Mouse (Mus musculus) spleen, adult 2 months (tissue): ENCODE data around the gene Kif13a. TPM values are rescaled to one million over a fixed set of nuclear protein-coding genes. Genes with fewer than 3 reads are reported as not detected.

ENCODE experiments used
- DNase-seq, 2 experiments: peaks; one replicate each; pipeline versions ENCODE4 v3.0.0 to v3.0.0-alpha.2; 2012 to 2021; ENCODE audit warnings: low spot score in 2 of 2, low read depth in 1 of 2
- H3K27ac ChIP-seq: fragments of 200-500 bp; 2 replicates; pipeline ENCODE4 v1.5.1; 2012; ENCODE audit warnings: low read length, inconsistent platforms; ENCODE audit not compliant: insufficient read depth
- H3K27me3 ChIP-seq: fragments of 200-500 bp; 2 replicates; pipeline ENCODE4 v1.6.1; 2012; ENCODE audit warnings: mild to moderate bottlenecking, moderate library complexity, low read length, inconsistent platforms; ENCODE audit not compliant: control insufficient read depth, insufficient read depth
- H3K36me3 ChIP-seq: fragments of 200-500 bp; 2 replicates; pipeline ENCODE4 v1.6.1; 2012; ENCODE audit warnings: mild to moderate bottlenecking, low read length, inconsistent platforms; ENCODE audit not compliant: control insufficient read depth, insufficient read depth
- H3K4me1 ChIP-seq: fragments of 200-500 bp; 2 replicates; pipeline ENCODE4 v1.6.1; 2011; ENCODE audit warnings: inconsistent platforms; ENCODE audit not compliant: control insufficient read depth, insufficient read depth, insufficient read length
- H3K4me3 ChIP-seq: fragments of 200-500 bp; 2 replicates; pipeline ENCODE4 v1.5.1; 2011; ENCODE audit warnings: mild to moderate bottlenecking, inconsistent platforms; ENCODE audit not compliant: insufficient read depth, insufficient read length; ENCODE audit errors: extremely low read depth
- CTCF ChIP-seq: fragments of 200-500 bp; IDR thresholded peaks from 2 replicates; pipeline ENCODE4 v1.5.1; 2011; ENCODE audit warnings: mild to moderate bottlenecking, inconsistent platforms; ENCODE audit not compliant: insufficient read depth, insufficient read length, insufficient replicate concordance; ENCODE audit errors: extremely low read depth
- POLR2A ChIP-seq: fragments of 200-500 bp; IDR thresholded peaks from 2 replicates; pipeline ENCODE4 v1.6.1; 2011; ENCODE audit warnings: low read depth, low read length, inconsistent platforms
- WGBS: fragments of 180-500 bp; shearing (Covaris S2); methylation state at CpG from one replicate; pipeline ENCODE4 v1.1.7; 2018; 5-methylcytosine and 5-hydroxymethylcytosine counted together
- polyA plus RNA-seq: library from polyadenylated mRNA; depleted of rRNA; stranded (reverse); fragments of >200 nt; gene quantifications from 2 replicates; pipeline ENCODE4 v1.2.3, GENCODE M21; 2012

Gene Kif13a
- polyA plus RNA-seq, 1 experiment, result 5.6 TPM

GRCm38 (mm10) chr13:46872194-46872593 is 57.5 kb downstream of the Kif13a start:
- H3K27ac ChIP-seq, result no peak overlapping the region
- no peak overlapping the region for H3K4me3 ChIP-seq
- H3K27me3 ChIP-seq, result no peaks in the 10 kb centered on the region
- no peak for DNase-seq
- 82% methylated on average over 6 of the region's 6 CpGs for WGBS
- no peaks in the 10 kb centered on the region for H3K4me1 ChIP-seq
- H3K36me3 ChIP-seq, result no peaks in the 10 kb centered on the region
- no peak for TF ChIP-seq CTCF
- TF ChIP-seq POLR2A, result no peak

- H3K4me1 ChIP-seq, result no peaks in the 10 kb centered on the region
- no peaks in the 10 kb centered on the region for H3K27me3 ChIP-seq
- 93% methylated on average over 13 of the region's 13 CpGs for WGBS
- no peak for DNase-seq
- TF ChIP-seq CTCF (no peak), POLR2A (no peak)
- H3K4me3 ChIP-seq, result no peak overlapping the region
- H3K27ac ChIP-seq, result no peak overlapping the region
- H3K36me3 ChIP-seq, result no peaks in the 10 kb centered on the region
These were observed 60.2 kb downstream of the Kif13a start for GRCm38 (mm10) chr13:46869464-46869863.

- no peak overlapping the region for H3K4me3 ChIP-seq
- no peak for DNase-seq
- no peaks in the 10 kb centered on the region for H3K27me3 ChIP-seq
- no peak overlapping the region for H3K27ac ChIP-seq
- 59% methylated on average over 3 of the region's 3 CpGs for WGBS
- H3K4me1 ChIP-seq, result no peaks in the 10 kb centered on the region
- TF ChIP-seq POLR2A, result no peak
- no peak for TF ChIP-seq CTCF
- H3K36me3 ChIP-seq, result no peaks in the 10 kb centered on the region
These were observed 66.4 kb downstream of the Kif13a start for GRCm38 (mm10) chr13:46863169-46863748.

- no peak for TF ChIP-seq CTCF
- no peak for TF ChIP-seq POLR2A
- Histone ChIP-seq H3K27me3 (no peaks in the 10 kb centered on the region), H3K4me1 (no peaks in the 10 kb centered on the region)
These were observed 69.8 kb downstream of the Kif13a start for GRCm38 (mm10) chr13:46859876-46860275.

GRCm38 (mm10) chr13:46859173-46859572 is 70.5 kb downstream of the Kif13a start:
- Histone ChIP-seq H3K27ac (no peak overlapping the region), H3K4me3 (no peak overlapping the region), H3K27me3 (no peaks in the 10 kb centered on the region), H3K4me1 (no peaks in the 10 kb centered on the region), H3K36me3 (no peaks in the 10 kb centered on the region)
- no peak for TF ChIP-seq POLR2A
- TF ChIP-seq CTCF, result no peak
- no peak for DNase-seq
- 88% methylated on average over 2 of the region's 2 CpGs for WGBS

More at GRCm38 (mm10) chr13:46859876-46860275, 69.8 kb downstream of the Kif13a start:
- no peak for DNase-seq
- Histone ChIP-seq H3K4me3 (no peak overlapping the region), H3K36me3 (no peaks in the 10 kb centered on the region), H3K27ac (no peak overlapping the region)
- WGBS, result 92% methylated on average over 2 of the region's 2 CpGs

GRCm38 (mm10) chr13:46858835-46859152 is 70.9 kb downstream of the Kif13a start:
- Histone ChIP-seq H3K27ac (no peak overlapping the region), H3K4me1 (no peaks in the 10 kb centered on the region), H3K27me3 (no peaks in the 10 kb centered on the region), H3K36me3 (no peaks in the 10 kb centered on the region), H3K4me3 (no peak overlapping the region)
- TF ChIP-seq CTCF (no peak), POLR2A (no peak)
- DNase-seq, result no peak
- WGBS, result 88% methylated on average over 8 of the region's 8 CpGs

GRCm38 (mm10) chr13:46858143-46858834 is 71.4 kb downstream of the Kif13a start:
- Histone ChIP-seq H3K4me1 (no peaks in the 10 kb centered on the region), H3K36me3 (no peaks in the 10 kb centered on the region), H3K27me3 (no peaks in the 10 kb centered on the region), H3K27ac (no peak overlapping the region), H3K4me3 (no peak overlapping the region)
- DNase-seq, result no peak
- WGBS, result 89% methylated on average over 8 of the region's 8 CpGs
- TF ChIP-seq POLR2A, result no peak
- no peak for TF ChIP-seq CTCF
